Mouse (Mus musculus): ENCODE measurements around the gene Acaca. TPM values are rescaled to one million over a fixed set of nuclear protein-coding genes. Genes with fewer than 3 reads are reported as not detected.

Gene Acaca
- polyA plus RNA-seq, 1 experiment = 34.5 TPM

DNA sequence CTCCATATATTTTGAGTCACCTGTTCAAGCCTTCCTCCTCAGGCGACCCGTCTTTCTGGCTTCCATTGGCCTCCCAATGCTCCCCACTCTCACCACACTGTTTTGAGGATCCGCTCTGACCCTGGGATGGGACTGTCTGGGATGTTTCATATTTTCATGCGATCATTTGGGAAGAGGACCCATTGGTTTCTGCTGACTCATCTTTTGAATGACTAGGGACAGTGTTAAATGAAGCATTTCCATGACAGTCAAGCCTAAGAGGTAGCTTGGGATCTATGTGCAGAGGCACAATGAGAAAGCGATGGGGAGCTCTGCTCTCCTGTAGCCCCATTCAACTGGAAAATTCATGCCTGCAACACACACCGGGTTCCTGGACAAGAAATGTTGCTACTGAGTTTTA, 291.3 kb downstream of the Acaca start:
- TF ChIP-seq CTCF (IDR thresholded peaks at IDR 0.05; ENCODE audit: insufficient read depth, low read length) = no peak
- no peak for TF ChIP-seq POLR2A (IDR thresholded peaks at IDR 0.05; ENCODE audit: borderline replicate concordance, extremely low read depth, low read depth, low read length)
- DNase-seq = no peak
- Histone ChIP-seq H3K4me1 (ENCODE audit: control insufficient read depth, insufficient read depth, low read length) (no peaks in the 10 kb centered on the region), H3K4me3 (replicated peaks; ENCODE audit: extremely low read depth, low read depth, low read length) (no peak overlapping the region)
- 91% methylated on average over 6 of the region's 6 CpGs for WGBS

GRCm38 (mm10) chr11:84425736-84426632, 296.5 kb downstream of the Acaca start:
- no peak for TF ChIP-seq CTCF (IDR thresholded peaks at IDR 0.05; ENCODE audit: insufficient read depth, low read length)
- TF ChIP-seq POLR2A (IDR thresholded peaks at IDR 0.05; ENCODE audit: borderline replicate concordance, extremely low read depth, low read depth, low read length) = no peak
- Histone ChIP-seq H3K4me3 (replicated peaks; ENCODE audit: extremely low read depth, low read depth, low read length) (no peak overlapping the region), H3K4me1 (ENCODE audit: control insufficient read depth, insufficient read depth, low read length) (no peaks in the 10 kb centered on the region)
- DNase-seq = no peak
- 76% methylated on average over 13 of the region's 13 CpGs for WGBS

DNA sequence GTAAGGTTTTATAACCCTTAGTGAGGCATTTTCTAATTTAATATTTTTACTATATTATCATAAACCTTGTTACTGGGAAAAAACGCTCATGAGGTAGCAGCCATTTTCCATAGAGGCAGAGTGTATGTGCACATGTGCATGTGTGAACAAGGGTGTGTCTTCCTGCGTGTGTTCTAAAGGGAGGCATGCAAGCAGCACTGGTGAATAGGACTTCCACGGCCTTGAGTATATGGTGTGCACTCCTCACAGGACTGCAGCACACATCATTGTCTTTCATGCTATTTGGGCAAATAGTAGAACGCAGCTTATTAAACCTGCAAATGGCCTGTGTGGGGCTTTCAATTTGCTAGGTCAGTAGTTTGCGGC, 297.1 kb downstream of the Acaca start:
- no peak for DNase-seq
- TF ChIP-seq POLR2A (IDR thresholded peaks at IDR 0.05; ENCODE audit: borderline replicate concordance, extremely low read depth, low read depth, low read length) (no peak), CTCF (IDR thresholded peaks at IDR 0.05; ENCODE audit: insufficient read depth, low read length) (no peak)
- H3K4me1 ChIP-seq (ENCODE audit: control insufficient read depth, insufficient read depth, low read length) = no peaks in the 10 kb centered on the region
- WGBS = 87% methylated on average over 5 of the region's 5 CpGs
- H3K4me3 ChIP-seq (replicated peaks; ENCODE audit: extremely low read depth, low read depth, low read length) = no peak overlapping the region

DNA sequence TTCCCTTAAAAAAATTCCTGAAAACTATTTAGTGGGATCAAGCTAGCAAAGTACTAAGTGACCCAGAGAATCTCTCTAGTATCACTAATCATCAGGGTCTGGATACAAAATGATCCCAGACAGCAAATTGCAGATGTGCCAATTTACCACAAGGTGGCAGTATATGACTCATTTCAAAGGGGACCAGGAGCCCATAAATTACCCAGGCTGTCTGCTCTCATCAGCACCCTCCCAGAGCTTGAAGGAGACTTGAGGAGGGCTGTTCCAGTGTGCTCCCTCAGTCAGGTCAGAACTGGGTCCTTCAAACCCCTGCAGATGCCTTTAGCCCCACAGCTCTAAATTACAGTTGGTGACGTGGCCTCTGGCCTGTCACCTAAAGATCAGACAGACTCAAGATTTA, 300.1 kb downstream of the Acaca start:
- 87% methylated on average over 1 of the region's 1 CpGs for WGBS
- peak; percentile 10 for DNase-seq
- TF ChIP-seq CTCF (IDR thresholded peaks at IDR 0.05; ENCODE audit: insufficient read depth, low read length) (peak; percentile 31), POLR2A (IDR thresholded peaks at IDR 0.05; ENCODE audit: borderline replicate concordance, extremely low read depth, low read depth, low read length) (no peak)
- no peak overlapping the region for H3K4me3 ChIP-seq (replicated peaks; ENCODE audit: extremely low read depth, low read depth, low read length)
- H3K4me1 ChIP-seq (ENCODE audit: control insufficient read depth, insufficient read depth, low read length) = no peaks in the 10 kb centered on the region

DNA sequence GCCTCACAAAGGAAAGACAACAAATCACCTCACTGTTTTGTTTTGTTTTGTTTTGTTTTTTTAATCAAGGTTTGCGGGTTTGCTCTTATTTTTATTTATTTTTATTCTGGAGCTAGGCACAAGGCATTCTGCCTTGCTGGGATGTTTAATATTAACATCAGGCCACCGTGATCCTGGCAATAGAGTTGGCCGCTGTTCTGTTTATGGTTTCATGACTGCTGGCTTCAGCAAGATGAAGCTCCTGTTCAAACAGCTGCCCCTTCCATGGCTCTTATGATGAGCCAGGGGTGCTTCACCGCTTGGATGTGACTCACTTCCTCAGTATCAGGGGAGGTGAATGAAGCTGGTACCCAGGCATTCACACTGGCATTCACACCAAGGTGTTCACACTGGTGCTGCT, 300.9 kb downstream of the Acaca start:
- Histone ChIP-seq H3K4me1 (ENCODE audit: control insufficient read depth, insufficient read depth, low read length) (no peaks in the 10 kb centered on the region), H3K4me3 (replicated peaks; ENCODE audit: extremely low read depth, low read depth, low read length) (no peak overlapping the region)
- TF ChIP-seq POLR2A (IDR thresholded peaks at IDR 0.05; ENCODE audit: borderline replicate concordance, extremely low read depth, low read depth, low read length) = no peak
- no peak for TF ChIP-seq CTCF (IDR thresholded peaks at IDR 0.05; ENCODE audit: insufficient read depth, low read length)
- no peak for DNase-seq
- WGBS = 67% methylated on average over 4 of the region's 4 CpGs

DNA sequence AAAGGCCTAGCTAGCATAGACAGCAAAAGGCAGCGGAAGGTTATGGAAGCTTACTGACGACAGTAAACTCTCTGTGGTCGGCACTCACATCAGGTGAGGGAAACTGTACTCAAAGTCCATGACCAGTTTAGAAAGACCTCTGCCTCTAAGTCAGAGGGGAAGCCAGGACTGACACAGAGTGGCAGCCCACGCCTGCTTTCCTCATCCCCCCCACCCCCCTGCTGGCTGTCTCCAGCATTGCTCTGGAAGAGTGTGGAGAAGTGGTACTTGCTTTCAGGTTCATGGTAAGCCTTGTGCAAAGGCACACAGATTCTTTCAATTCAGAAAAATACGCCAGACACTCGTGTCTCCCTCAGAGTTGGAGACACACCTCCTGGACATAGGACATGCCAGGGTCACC, 305.4 kb downstream of the Acaca start:
- WGBS = 81% methylated on average over 6 of the region's 6 CpGs
- peaks cover 3% of the 10 kb centered on the region; the same call in 1 of the 2 replicates for H3K4me1 ChIP-seq (ENCODE audit: control insufficient read depth, insufficient read depth, low read length)
- DNase-seq = no peak
- no peak overlapping the region for H3K4me3 ChIP-seq (replicated peaks; ENCODE audit: extremely low read depth, low read depth, low read length)
- TF ChIP-seq POLR2A (IDR thresholded peaks at IDR 0.05; ENCODE audit: borderline replicate concordance, extremely low read depth, low read depth, low read length) (no peak), CTCF (IDR thresholded peaks at IDR 0.05; ENCODE audit: insufficient read depth, low read length) (no peak)

DNA sequence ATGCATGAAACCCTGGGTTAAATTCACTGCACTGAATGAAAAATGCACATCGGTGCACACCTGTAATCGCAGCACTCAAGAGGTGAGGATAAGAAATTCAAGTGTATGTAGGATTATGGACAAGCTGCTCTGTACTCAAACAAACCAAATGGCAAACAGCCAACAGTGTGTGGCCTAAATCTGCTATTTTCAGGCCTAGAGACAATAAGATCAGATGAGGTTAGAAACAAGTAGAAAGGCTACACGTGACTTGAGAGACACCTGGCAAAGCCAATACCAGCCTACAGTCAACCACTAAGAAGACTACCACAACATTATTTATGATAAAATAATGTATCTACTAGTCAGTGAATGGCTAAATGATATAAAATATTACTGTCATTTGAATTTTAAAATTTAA, 310.9 kb downstream of the Acaca start:
- WGBS = 68% methylated on average over 3 of the region's 3 CpGs
- no peak for TF ChIP-seq CTCF (IDR thresholded peaks at IDR 0.05; ENCODE audit: insufficient read depth, low read length)
- no peak for TF ChIP-seq POLR2A (IDR thresholded peaks at IDR 0.05; ENCODE audit: borderline replicate concordance, extremely low read depth, low read depth, low read length)
- DNase-seq = no peak
- Histone ChIP-seq H3K4me1 (ENCODE audit: control insufficient read depth, insufficient read depth, low read length) (peaks cover 3% of the 10 kb centered on the region; the same call in 1 of the 2 replicates), H3K4me3 (replicated peaks; ENCODE audit: extremely low read depth, low read depth, low read length) (no peak overlapping the region)

GRCm38 (mm10) chr11:84442554-84443331, 313.3 kb downstream of the Acaca start:
- no peak for DNase-seq
- Histone ChIP-seq H3K4me1 (ENCODE audit: control insufficient read depth, insufficient read depth, low read length) (peaks cover 3% of the 10 kb centered on the region; the same call in 1 of the 2 replicates), H3K4me3 (replicated peaks; ENCODE audit: extremely low read depth, low read depth, low read length) (no peak overlapping the region)
- 77% methylated on average over 4 of the region's 4 CpGs for WGBS
- no peak for TF ChIP-seq POLR2A (IDR thresholded peaks at IDR 0.05; ENCODE audit: borderline replicate concordance, extremely low read depth, low read depth, low read length)
- TF ChIP-seq CTCF (IDR thresholded peaks at IDR 0.05; ENCODE audit: insufficient read depth, low read length) = no peak

Other genes starting within 250 kb of the Acaca start
- 2.7 and 4.9 TPM in 2 replicates for gene Ddx52, start 187.6 kb upstream of the Acaca start, polyA plus RNA-seq (2012; rRNA removed)
- 20.6 and 30.5 TPM in 2 replicates for gene Synrg, start 165.2 kb upstream of the Acaca start, polyA plus RNA-seq (2012; rRNA removed)
- 70.3 and 122 TPM in 2 replicates for gene Dusp14, start 60.4 kb upstream of the Acaca start, polyA plus RNA-seq (2012; rRNA removed)
- 4.5 and 6.8 TPM in 2 replicates for gene Tada2a, start 72 bp upstream of the Acaca start, polyA plus RNA-seq (2012; rRNA removed)
- not detected in 2 replicates for gene Gm11437, start 37.8 kb downstream of the Acaca start, polyA plus RNA-seq (2012; rRNA removed)